Mouse (Mus musculus) c-Kit-positive CD71-positive TER-119-negative erythroid progenitor cells, embryonic 14.5 days (primary cell): ENCODE data around the gene Rnf24.

Experiments used
- DNase-seq: peaks from one replicate; pipeline ENCODE4 v3.0.0-alpha.2; 2013; ENCODE audit warnings: low read depth

Gene Rnf24

DNA sequence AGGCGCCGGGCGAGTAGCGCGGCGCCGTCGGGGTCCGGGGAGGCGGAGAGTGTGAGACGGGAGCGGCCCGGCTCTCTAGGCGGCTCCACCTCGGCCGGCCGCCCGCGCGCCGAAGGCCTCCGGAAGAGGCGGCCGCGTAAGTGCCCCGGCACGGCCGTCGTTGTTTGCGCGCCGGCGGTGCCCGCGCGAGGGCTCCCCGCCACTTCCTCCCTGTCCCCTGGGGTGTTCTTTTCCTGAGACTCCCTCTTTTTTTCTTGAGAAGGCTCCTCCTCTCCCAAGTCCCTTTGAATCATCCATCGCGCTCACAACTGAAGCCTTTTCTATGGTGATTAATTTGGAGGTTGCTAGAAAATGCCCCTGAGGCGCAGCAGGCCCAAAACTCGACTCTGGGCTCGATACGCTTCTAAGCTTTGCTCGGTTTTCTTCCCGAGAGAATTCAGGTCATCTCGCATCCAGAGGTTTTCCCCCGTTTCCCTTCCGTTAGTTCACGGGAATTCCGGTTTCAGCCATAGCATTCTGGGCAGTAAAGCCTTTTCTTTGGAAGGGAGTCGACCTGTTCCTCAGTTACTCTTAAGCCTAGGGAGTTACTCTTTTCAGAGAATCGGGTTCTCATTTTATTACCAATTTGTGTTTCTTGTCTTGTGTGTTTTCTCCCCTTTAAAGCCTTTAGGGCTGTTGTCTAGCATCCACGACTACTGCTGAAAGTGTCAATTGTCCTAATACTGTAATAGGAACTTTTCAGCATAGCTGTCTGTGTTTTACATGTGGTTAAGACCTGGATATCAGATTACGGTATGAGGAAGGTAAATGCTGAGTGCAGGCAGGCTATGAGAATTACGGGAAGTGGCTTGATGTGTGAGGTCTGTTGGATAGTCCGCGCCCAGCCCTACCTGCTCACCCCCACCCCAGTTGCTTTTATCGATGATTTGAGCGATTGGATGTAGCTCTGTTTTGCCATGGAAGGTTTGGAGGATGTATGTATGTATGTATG lies 89.7 kb downstream of the Rnf24 start:
- peak; percentile 60 for DNase-seq

DNA sequence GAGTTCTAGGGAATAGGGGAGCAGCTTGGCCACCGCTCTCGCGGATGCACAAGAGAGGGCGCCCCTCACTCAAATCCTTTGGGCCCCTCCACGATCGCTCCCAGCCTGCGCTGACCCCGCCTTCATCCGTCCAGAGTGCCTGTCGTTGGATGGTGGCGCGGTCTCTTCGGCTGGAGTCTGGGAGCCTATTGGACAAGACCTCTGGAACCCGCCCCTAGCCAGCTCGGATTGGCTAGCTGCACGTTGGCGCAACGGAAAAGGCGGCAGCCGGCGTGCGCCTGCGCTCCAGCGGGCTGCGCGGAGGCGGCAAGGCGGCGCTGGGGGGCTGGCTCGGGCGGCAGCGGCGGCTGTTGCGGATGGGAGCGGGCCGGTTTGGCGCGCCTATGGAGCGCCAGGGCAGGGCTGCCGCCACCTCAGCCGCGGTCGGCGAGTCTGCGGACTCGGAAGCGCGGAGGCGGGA lies 90.4 kb downstream of the Rnf24 start, which contains the start of gene Pank2:
Pank2 (plus strand) TSS at position 283 of the 460 bp plus-strand sequence.
- peak; percentile 93 for DNase-seq

DNA sequence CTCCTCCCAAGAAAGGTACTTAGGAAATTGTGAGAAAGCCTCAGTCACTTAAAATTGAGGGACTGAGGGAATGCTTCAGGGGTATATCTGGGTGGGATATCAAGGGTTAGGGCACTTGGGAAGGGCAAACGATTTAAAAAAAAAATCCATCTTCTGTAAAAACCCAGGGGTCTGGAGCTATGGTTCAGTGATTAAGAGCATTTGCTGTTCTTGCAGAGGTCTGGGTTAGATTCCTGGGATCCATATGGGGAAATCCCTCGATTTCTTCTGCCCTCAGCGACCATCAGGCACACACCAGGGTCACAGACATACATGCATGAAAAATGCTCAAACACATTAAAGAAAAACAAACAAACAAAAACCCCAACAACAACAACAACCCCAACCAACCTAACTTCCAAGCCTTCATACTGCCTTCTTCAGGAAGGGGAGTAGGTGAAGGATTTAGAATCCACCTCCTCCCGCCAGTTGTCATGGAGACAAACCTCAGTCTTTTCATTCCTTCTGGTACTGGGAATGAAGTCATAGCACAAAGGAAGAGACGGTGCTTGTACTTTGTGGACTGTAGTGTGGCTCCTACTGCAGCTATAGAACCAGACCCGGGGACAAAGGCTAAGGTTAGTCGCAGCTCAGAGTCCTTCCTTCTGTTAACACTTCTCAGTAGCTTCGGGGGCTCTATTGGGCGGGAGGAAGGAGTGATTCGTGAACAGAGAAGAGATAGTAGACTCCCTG lies 91.0 kb downstream of the Rnf24 start:
- peak; percentile 46 for DNase-seq

DNA sequence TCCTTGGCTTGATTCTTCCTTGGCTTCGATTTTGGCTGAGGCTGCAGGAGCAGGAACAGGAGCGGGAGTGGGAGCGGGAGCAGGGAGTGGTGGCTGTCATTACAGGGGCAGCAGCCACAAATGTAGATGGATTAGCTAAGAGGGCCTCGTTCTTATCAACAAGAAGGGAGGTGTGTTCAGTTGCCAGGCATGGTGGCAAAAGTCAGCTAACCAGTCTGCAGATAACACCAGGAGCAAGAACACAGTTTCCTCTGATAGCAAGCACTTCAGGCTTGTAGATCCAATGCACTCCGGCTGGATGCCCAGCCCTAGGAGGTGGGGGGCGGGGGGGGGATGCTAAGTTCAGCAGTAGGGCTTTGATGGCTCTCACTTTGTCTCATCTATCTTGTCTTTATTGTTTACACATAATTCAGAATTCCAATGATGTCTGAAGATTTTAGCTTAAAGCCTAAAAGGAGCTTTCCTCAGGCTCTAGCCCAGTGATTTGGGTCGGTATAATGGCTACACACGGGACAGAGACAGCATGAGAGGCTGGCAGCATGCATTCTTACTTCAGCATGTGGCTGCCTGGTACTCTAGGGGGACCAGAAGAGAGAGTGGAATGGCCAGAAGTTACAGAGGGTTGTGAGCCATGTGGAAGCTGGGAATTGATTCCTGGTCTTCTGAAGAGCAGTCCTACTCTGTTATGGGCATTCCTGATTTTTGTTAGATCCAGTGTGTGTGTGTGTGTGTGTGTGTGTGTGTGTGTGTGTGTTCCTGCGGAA lies 92.0 kb downstream of the Rnf24 start:
- peak; percentile 51 for DNase-seq

DNA sequence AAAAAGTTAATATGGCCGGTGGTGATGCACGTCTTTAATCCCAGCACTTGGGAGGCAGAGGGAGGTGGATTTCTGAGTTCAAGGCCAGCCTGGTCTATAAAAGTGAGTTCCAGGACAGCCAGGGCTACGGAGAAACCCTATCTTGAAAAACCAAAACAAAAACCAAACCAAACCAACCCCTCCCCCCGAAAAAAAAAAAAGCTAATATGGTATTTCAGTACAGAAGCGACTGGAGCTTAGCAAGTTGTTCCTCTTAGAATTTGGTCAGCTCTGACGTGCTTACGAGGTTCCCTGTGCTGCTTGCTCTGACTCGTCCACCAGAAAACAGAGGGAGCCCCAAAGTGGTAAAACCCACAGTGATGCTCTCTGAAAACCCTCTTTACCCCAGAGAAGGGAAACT lies 94.0 kb downstream of the Rnf24 start:
- no peak for DNase-seq

DNA sequence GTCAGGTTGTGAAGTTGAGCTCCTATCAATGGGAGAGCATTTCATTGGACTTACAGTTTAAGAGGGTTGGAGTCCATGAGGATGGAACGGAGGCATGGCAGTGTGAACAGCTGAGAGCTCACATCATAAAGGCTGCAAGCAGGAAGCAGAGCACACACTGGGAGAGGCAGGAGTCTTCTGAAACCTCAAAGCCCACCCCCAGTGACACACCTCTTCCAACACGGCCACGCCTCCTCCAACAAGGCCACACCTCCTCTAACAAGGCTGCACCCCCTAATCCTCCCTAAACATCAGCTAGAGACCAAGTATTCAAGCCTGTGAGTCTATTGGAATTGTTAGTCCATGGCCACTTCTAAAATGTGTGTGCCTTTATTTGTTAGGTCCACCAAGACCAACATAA lies 97.0 kb downstream of the Rnf24 start:
- DNase-seq: no peak

DNA sequence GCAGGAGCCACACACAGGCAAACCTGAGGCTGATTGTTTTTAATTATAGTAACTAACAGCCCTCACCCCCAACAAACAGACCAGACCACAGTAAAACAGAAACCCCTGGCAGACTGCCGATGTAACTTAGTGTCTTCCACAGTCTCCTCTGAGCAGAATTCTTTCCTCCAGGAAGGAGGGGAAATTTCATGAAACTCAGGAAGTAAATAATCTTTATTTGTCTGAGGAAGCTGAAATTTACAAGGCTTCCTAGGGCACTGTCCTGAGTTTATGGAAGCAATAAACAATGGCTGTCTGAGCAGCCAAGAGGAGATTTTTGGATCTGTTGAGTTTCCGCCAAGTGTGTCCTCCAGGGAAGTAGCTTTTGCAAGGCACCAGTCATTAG lies 98.4 kb downstream of the Rnf24 start:
- DNase-seq: no peak

DNA sequence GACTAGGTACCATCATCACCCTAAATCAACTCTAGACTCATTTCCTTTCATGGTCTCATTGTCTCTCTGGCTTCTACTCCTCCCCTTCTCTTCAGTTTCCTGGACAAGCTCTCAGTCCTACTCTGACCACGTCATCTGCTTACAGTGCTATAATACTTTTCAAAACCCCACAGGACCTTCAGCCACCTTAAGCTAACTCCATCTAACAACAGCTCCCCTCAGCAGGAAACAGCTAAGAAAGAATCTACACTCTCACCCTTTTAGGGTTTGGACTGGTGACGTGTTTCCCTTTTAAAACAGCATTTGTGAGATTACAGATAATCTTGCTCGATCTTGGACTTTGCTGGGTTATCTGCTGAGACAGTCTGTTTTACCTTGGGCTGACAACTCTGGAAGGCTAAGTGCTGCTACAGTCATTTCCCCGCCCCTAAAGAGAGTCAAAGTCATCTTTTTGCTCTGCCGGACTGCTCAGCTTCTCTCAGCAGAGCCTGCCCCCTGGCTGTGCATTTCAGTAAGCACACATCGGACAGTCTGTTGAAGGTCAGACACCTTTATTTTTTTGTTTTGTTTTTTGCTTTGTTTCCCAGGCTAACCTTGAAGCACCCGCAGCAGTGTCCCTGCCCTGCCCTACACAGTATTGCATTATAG lies 98.9 kb downstream of the Rnf24 start:
- DNase-seq: peak; percentile 69
